Mouse (Mus musculus) heart, embryonic 11.5 days (tissue): Measurements from ENCODE around the gene Gatm. TPM values are rescaled to one million over a fixed set of nuclear protein-coding genes. Genes with fewer than 3 reads are reported as not detected.

Experiments
- ATAC-seq: fragments of 200-750 bp; cut with Nextera tagmentation; replicated peaks from 2 replicates; pipeline ENCODE4 v1.8.0; 2017; ENCODE audit warnings: moderate library complexity; ENCODE audit not compliant: insufficient number of reproducible peaks, low FRiP score, low TSS enrichment
- H3K27ac ChIP-seq: fragments of 300-500 bp; sonication (generic); 2 replicates; pipeline ENCODE4 v1.5.1; 2014; ENCODE audit warnings: mild to moderate bottlenecking, low read depth, low read length
- H3K27me3 ChIP-seq: fragments of 300-500 bp; sonication (generic); 2 replicates; pipeline ENCODE4 v1.6.1; 2014; ENCODE audit warnings: mild to moderate bottlenecking, low read length, mixed read lengths; ENCODE audit not compliant: control insufficient read depth, insufficient read depth
- H3K36me3 ChIP-seq: fragments of 300-500 bp; sonication (generic); 2 replicates; pipeline ENCODE4 v1.6.1; 2014; ENCODE audit warnings: mild to moderate bottlenecking, low read length, moderate library complexity, mixed read lengths; ENCODE audit not compliant: control insufficient read depth, insufficient read depth
- H3K4me1 ChIP-seq: fragments of 300-500 bp; sonication (generic); 2 replicates; pipeline ENCODE4 v1.6.1; 2014; ENCODE audit warnings: low read length; ENCODE audit not compliant: control insufficient read depth, insufficient read depth
- H3K4me2 ChIP-seq: fragments of 300-500 bp; sonication (generic); 2 replicates; pipeline ENCODE4 v1.6.1; 2014; ENCODE audit warnings: mild to moderate bottlenecking, moderate library complexity
- H3K4me3 ChIP-seq: fragments of 300-500 bp; sonication (generic); 2 replicates; pipeline ENCODE4 v1.5.1; 2014; ENCODE audit warnings: low read depth, low read length
- H3K9ac ChIP-seq: fragments of 300-500 bp; sonication (generic); 2 replicates; pipeline ENCODE4 v1.6.1; 2014; ENCODE audit warnings: mild to moderate bottlenecking, low read depth, low read length, moderate library complexity
- H3K9me3 ChIP-seq: fragments of 300-500 bp; sonication (generic); replicated peaks from 2 replicates; pipeline ENCODE4 v1.6.1; 2016; ENCODE audit warnings: low read length; ENCODE audit not compliant: control insufficient read depth
- whole genome bisulfite sequencing: fragments of 180-500 bp; shearing (Covaris S2); extraction: QIAGEN DNeasy Blood & Tissue Kit; methylation state at CpG from one replicate; pipeline ENCODE4 v1.1.7; 2014; ENCODE audit not compliant: insufficient replicate concordance; 5-methylcytosine and 5-hydroxymethylcytosine counted together
- polyA plus RNA-seq: library from polyadenylated mRNA; unstranded; fragments of >200 nt; fragmentation: Nextera tagmentation; extraction: Ambion mirVana; gene quantifications from 2 replicates; pipeline ENCODE4 v1.2.1, GENCODE M21; 2014

Gene Gatm
- polyA plus RNA-seq, 1 experiment from 2014 or later, result 26.6 TPM

- Histone ChIP-seq H3K9ac (no peak overlapping the region), H3K36me3 (no peaks in the 10 kb centered on the region), H3K27me3 (no peaks in the 10 kb centered on the region), H3K4me1 (peaks cover 4% of the 10 kb centered on the region), H3K4me2 (no peak overlapping the region), H3K9me3 (no peaks in the 10 kb centered on the region), H3K4me3 (no peak overlapping the region), H3K27ac (no peak overlapping the region)
- WGBS, result 47% methylated on average over 11 of the region's 11 CpGs
- no peak for ATAC-seq
Observed at GRCm38 (mm10) chr2:122575470-122575869, 35.6 kb downstream of the Gatm start.

GRCm38 (mm10) chr2:122572438-122572837 lies 38.7 kb downstream of the Gatm start:
- ATAC-seq, result no peak
- H3K9ac ChIP-seq, result no peak overlapping the region
- H3K4me3 ChIP-seq, result no peak overlapping the region
- no peaks in the 10 kb centered on the region for H3K36me3 ChIP-seq
- 63% methylated on average over 1 of the region's 1 CpGs for WGBS
- no peak overlapping the region for H3K4me2 ChIP-seq
- peaks cover 4% of the 10 kb centered on the region for H3K4me1 ChIP-seq
- no peaks in the 10 kb centered on the region for H3K27me3 ChIP-seq
- H3K9me3 ChIP-seq, result no peaks in the 10 kb centered on the region
- no peak overlapping the region for H3K27ac ChIP-seq

GRCm38 (mm10) chr2:122571326-122571725 lies 39.8 kb downstream of the Gatm start:
- Histone ChIP-seq H3K9ac (no peak overlapping the region), H3K4me3 (no peak overlapping the region), H3K27me3 (no peaks in the 10 kb centered on the region), H3K4me2 (no peak overlapping the region), H3K9me3 (no peaks in the 10 kb centered on the region), H3K4me1 (peaks cover 4% of the 10 kb centered on the region), H3K27ac (no peak overlapping the region), H3K36me3 (no peaks in the 10 kb centered on the region)
- ATAC-seq, result no peak
- WGBS, result 76% methylated on average over 4 of the region's 4 CpGs

GRCm38 (mm10) chr2:122570430-122570829 lies 40.7 kb downstream of the Gatm start:
- Histone ChIP-seq H3K9me3 (no peaks in the 10 kb centered on the region), H3K27me3 (no peaks in the 10 kb centered on the region), H3K4me3 (no peak overlapping the region), H3K4me1 (peaks cover under 1% of the 10 kb centered on the region; the same call in 1 of the 2 replicates), H3K36me3 (no peaks in the 10 kb centered on the region), H3K27ac (no peak overlapping the region), H3K4me2 (no peak overlapping the region), H3K9ac (no peak overlapping the region)
- WGBS, result 58% methylated on average over 4 of the region's 4 CpGs
- no peak for ATAC-seq

GRCm38 (mm10) chr2:122569439-122569838 lies 41.7 kb downstream of the Gatm start:
- H3K4me1 ChIP-seq, result no peaks in the 10 kb centered on the region
- WGBS, result 9% methylated on average over 3 of the region's 3 CpGs
- no peaks in the 10 kb centered on the region for H3K27me3 ChIP-seq

GRCm38 (mm10) chr2:122562251-122562650 lies 48.9 kb downstream of the Gatm start:
- ATAC-seq, result no peak
- no peaks in the 10 kb centered on the region for H3K4me1 ChIP-seq

More at GRCm38 (mm10) chr2:122569439-122569838, 41.7 kb downstream of the Gatm start:
- Histone ChIP-seq H3K9me3 (no peaks in the 10 kb centered on the region), H3K4me2 (no peak overlapping the region), H3K4me3 (no peak overlapping the region), H3K36me3 (no peaks in the 10 kb centered on the region), H3K27ac (no peak overlapping the region), H3K9ac (no peak overlapping the region)
- ATAC-seq, result no peak

GRCm38 (mm10) chr2:122561221-122561620 lies 49.9 kb downstream of the Gatm start:
- no peak overlapping the region for H3K9ac ChIP-seq
- H3K4me2 ChIP-seq, result no peak overlapping the region
- no peak overlapping the region for H3K4me3 ChIP-seq
- no peaks in the 10 kb centered on the region for H3K36me3 ChIP-seq
- H3K27ac ChIP-seq, result no peak overlapping the region
- no peaks in the 10 kb centered on the region for H3K27me3 ChIP-seq
- ATAC-seq, result no peak
- WGBS, result 83% methylated on average over 5 of the region's 5 CpGs
- no peaks in the 10 kb centered on the region for H3K9me3 ChIP-seq
- no peaks in the 10 kb centered on the region for H3K4me1 ChIP-seq

More at GRCm38 (mm10) chr2:122562251-122562650, 48.9 kb downstream of the Gatm start:
- H3K36me3 ChIP-seq, result no peaks in the 10 kb centered on the region
- no peaks in the 10 kb centered on the region for H3K27me3 ChIP-seq
- WGBS, result 85% methylated on average over 1 of the region's 1 CpGs
- no peak overlapping the region for H3K4me2 ChIP-seq
- H3K9ac ChIP-seq, result no peak overlapping the region
- no peaks in the 10 kb centered on the region for H3K9me3 ChIP-seq
- H3K4me3 ChIP-seq, result no peak overlapping the region
- H3K27ac ChIP-seq, result no peak overlapping the region

- 29% methylated on average over 2 of the region's 2 CpGs for WGBS
- H3K27me3 ChIP-seq, result no peaks in the 10 kb centered on the region
- H3K36me3 ChIP-seq, result no peaks in the 10 kb centered on the region
- no peak overlapping the region for H3K27ac ChIP-seq
- H3K9me3 ChIP-seq, result no peaks in the 10 kb centered on the region
- H3K4me2 ChIP-seq, result no peak overlapping the region
- no peaks in the 10 kb centered on the region for H3K4me1 ChIP-seq
- ATAC-seq, result no peak
- no peak overlapping the region for H3K9ac ChIP-seq
- H3K4me3 ChIP-seq, result no peak overlapping the region
Observed at GRCm38 (mm10) chr2:122558317-122558716, 52.8 kb downstream of the Gatm start.
